Mouse (Mus musculus) testis, adult 2 months (tissue): Measurements from ENCODE around the gene H2-M10.2. TPM values are rescaled to one million over a fixed set of nuclear protein-coding genes. Genes with fewer than 3 reads are reported as not detected.
A peak's percentile ranks its signal among the peaks of the same experiment; 100 is the strongest.

ENCODE experiments used
- H3K27ac ChIP-seq: fragments of 200-500 bp; 2 replicates; pipeline ENCODE4 v1.5.1; 2012; ENCODE audit warnings: low read depth, low read length; ENCODE audit not compliant: control insufficient read depth, insufficient read depth
- H3K27me3 ChIP-seq: fragments of 200-500 bp; 2 replicates; pipeline ENCODE4 v1.6.1; 2012; ENCODE audit warnings: mild to moderate bottlenecking, low read length, moderate library complexity; ENCODE audit not compliant: control insufficient read depth, insufficient read depth
- H3K36me3 ChIP-seq: fragments of 200-500 bp; 2 replicates; pipeline ENCODE4 v1.6.1; 2012; ENCODE audit warnings: mild to moderate bottlenecking, low read length; ENCODE audit not compliant: control insufficient read depth, insufficient read depth
- H3K4me1 ChIP-seq: fragments of 200-500 bp; 2 replicates; pipeline ENCODE4 v1.6.1; 2012; ENCODE audit warnings: low read length; ENCODE audit not compliant: control insufficient read depth, insufficient read depth
- H3K4me3 ChIP-seq: fragments of 200-500 bp; 2 replicates; pipeline ENCODE4 v1.5.1; 2012; ENCODE audit warnings: low read depth, mild to moderate bottlenecking, low read length, moderate library complexity, mixed read lengths; ENCODE audit not compliant: control insufficient read depth
- CTCF ChIP-seq: fragments of 200-500 bp; IDR thresholded peaks from 2 replicates; pipeline ENCODE4 v1.5.1; 2012; ENCODE audit warnings: low read depth, mild to moderate bottlenecking, inconsistent platforms, low read length, moderate library complexity; ENCODE audit not compliant: control insufficient read depth, insufficient read depth, insufficient replicate concordance
- POLR2A ChIP-seq: fragments of 200-500 bp; IDR thresholded peaks from 2 replicates; pipeline ENCODE4 v1.6.1; 2012; ENCODE audit warnings: low read depth, mild to moderate bottlenecking, inconsistent platforms, low read length, moderate library complexity; ENCODE audit not compliant: control insufficient read depth
- polyA plus RNA-seq: library from polyadenylated mRNA; depleted of rRNA; stranded (reverse); fragments of >200 nt; gene quantifications from 2 replicates; pipeline ENCODE4 v1.2.3, GENCODE M21; 2012

H2-M10.2 gene
- polyA plus RNA-seq, 1 experiment = 0.12 TPM

GRCm38 (mm10) chr17:36281521-36282245, 4.6 kb downstream of the H2-M10.2 start:
- Histone ChIP-seq H3K4me1 (no peaks in the 10 kb centered on the region), H3K36me3 (no peaks in the 10 kb centered on the region)
- TF ChIP-seq CTCF (no peak), POLR2A (no peak)

GRCm38 (mm10) chr17:36274776-36275175, 11.5 kb downstream of the H2-M10.2 start:
- H3K27ac ChIP-seq = no peak overlapping the region
- no peaks in the 10 kb centered on the region; the same call in 1 of the 2 replicates for H3K36me3 ChIP-seq
- H3K27me3 ChIP-seq = no peaks in the 10 kb centered on the region
- no peaks in the 10 kb centered on the region; the same call in none of the 2 replicates for H3K4me1 ChIP-seq
- TF ChIP-seq POLR2A (no peak), CTCF (no peak)
- H3K4me3 ChIP-seq = no peak overlapping the region

More at GRCm38 (mm10) chr17:36281521-36282245, 4.6 kb downstream of the H2-M10.2 start:
- H3K27me3 ChIP-seq = no peaks in the 10 kb centered on the region
- no peak overlapping the region for H3K27ac ChIP-seq
- no peak overlapping the region for H3K4me3 ChIP-seq

GRCm38 (mm10) chr17:36273796-36274195, 12.5 kb downstream of the H2-M10.2 start:
- Histone ChIP-seq H3K27ac (no peak overlapping the region), H3K27me3 (no peaks in the 10 kb centered on the region), H3K4me3 (peak overlapping the region; percentile 95), H3K36me3 (no peaks in the 10 kb centered on the region; the same call in 1 of the 2 replicates), H3K4me1 (no peaks in the 10 kb centered on the region; the same call in none of the 2 replicates)
- no peak for TF ChIP-seq POLR2A
- TF ChIP-seq CTCF = no peak

DNA sequence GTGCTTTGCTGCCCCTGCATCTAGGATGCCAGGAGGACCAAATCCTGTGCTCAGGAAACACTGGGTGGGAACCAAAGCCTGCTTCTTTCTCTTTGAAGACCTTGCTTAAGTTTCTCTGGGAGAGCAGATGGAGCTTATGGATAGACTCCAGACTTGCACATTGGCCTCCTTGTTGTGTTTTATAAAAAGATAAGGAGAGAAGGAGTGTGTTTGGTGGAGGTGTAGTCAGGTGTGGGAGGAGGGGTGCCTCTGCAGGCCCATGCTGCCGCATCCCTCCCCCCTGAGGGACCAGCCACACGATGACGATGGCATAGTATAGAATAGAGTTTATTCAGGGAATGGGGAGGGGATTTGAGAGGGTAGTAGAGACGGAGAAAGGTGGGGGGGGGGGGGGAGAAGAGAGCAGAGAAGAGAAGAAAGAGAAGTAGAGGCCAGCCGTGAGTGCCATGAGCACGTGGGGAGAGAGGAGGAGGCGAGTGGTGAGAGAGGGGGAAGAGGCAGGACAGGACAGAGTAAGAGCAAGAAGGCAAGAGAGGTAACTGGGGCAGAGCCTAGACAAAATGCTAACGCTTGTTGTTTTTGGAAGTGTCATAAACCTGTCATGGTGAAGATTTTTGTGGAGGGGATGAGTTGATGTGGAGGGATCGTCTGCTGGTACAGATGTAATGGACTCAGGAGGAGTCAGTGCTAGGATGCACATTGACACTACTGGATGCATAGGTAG, 13.5 kb downstream of the H2-M10.2 start:
- Histone ChIP-seq H3K36me3 (peaks cover 2% of the 10 kb centered on the region; the same call in 1 of the 2 replicates), H3K4me3 (peak overlapping the region; percentile 95), H3K27ac (no peak overlapping the region), H3K4me1 (no peaks in the 10 kb centered on the region; the same call in none of the 2 replicates), H3K27me3 (no peaks in the 10 kb centered on the region)
- TF ChIP-seq CTCF = no peak
- no peak for TF ChIP-seq POLR2A

DNA sequence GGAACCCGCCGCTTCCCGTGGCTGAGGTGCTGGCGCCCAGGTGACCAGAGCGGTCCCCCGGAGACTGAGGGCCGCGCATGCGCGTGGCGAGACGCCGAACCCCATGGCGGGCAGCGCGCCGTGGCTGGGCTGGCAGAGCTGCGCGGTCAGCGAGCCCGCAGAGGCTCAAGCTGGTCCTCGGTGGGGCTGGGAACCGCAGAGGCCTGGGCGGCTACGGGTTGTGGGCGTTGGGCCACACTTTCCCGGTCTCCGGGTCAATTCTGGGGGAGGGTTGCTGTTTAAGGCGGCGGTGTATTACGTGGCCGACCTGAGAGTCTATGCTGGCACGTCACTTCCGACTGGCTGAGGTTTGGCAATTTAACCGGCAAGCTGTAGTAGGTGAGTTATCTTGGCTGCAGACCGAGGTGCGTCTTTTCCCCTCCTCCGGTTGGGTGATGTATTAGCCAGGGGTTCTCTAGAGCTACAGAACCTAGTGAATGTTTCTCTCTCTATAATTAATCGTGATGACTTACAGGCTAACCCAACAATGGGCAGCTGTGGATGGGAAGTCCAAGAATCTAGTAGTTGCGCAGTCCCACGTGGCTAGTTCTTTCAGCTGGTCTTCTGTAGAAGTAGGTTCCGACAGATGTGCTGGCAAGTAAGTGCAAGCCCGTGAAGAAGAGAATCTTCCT, 14.6 kb downstream of the H2-M10.2 start, which contains the start of gene Trim39:
Gene Trim39 (minus strand): TSS at position 662 of the 671 bp plus-strand sequence.
- Histone ChIP-seq H3K36me3 (peaks cover 5% of the 10 kb centered on the region; the same call in 1 of the 2 replicates), H3K27ac (peak within 1 kb of the TSS; percentile 94), H3K27me3 (no peaks in the 10 kb centered on the region), H3K4me1 (no peaks in the 10 kb centered on the region; the same call in none of the 2 replicates), H3K4me3 (peak within 1 kb of the TSS; percentile 95)
- TF ChIP-seq POLR2A (peak; percentile 49; the same call in 1 of the 2 replicates), CTCF (no peak)

GRCm38 (mm10) chr17:36270956-36271585, 15.2 kb downstream of the H2-M10.2 start:
- H3K27ac ChIP-seq = peak overlapping the region; percentile 94
- H3K27me3 ChIP-seq = no peaks in the 10 kb centered on the region
- peak; percentile 92; the same call in 1 of the 2 replicates for TF ChIP-seq POLR2A
- TF ChIP-seq CTCF = peak; percentile 15; the same call in 1 of the 2 replicates
- peak overlapping the region; percentile 95 for H3K4me3 ChIP-seq
- peaks cover 5% of the 10 kb centered on the region for H3K36me3 ChIP-seq
- H3K4me1 ChIP-seq = no peaks in the 10 kb centered on the region; the same call in none of the 2 replicates
